Mouse (Mus musculus) CH12.LX (cell line): ENCODE results near the gene Klra3.

ENCODE experiments used
- CTCF ChIP-seq, 2 experiments: IDR thresholded peaks in 1 of 2; conservative IDR thresholded peaks in 1 of 2; 2 replicates each; pipeline ENCODE4 v1.5.1; 2011 to 2012; ENCODE audit warnings: low read depth in 2 of 2, low read length in 2 of 2, improper control_type of control experiment in 1 of 2, inconsistent platforms in 1 of 2, mild to moderate bottlenecking in 1 of 2, moderate library complexity in 1 of 2
- MAX ChIP-seq: IDR thresholded peaks from 2 replicates; pipeline ENCODE4 v1.6.1; 2011; ENCODE audit warnings: low read length, improper control_type of control experiment
- POLR2A ChIP-seq: IDR thresholded peaks from 2 replicates; pipeline ENCODE4 v1.6.1; 2011; ENCODE audit warnings: low read depth, mild to moderate bottlenecking, improper control_type of control experiment, low read length

GRCm38 (mm10) chr6:130382375-130382774 is 45.0 kb upstream of the Klra3 start:
- no peak for TF ChIP-seq POLR2A
- TF ChIP-seq MAX: no peak
- TF ChIP-seq CTCF (conservative IDR thresholded peaks at IDR 0.05 in 1 of 2, IDR thresholded peaks at IDR 0.05 in 1 of 2; ENCODE audit: low read depth in 2 of 2, low read length in 2 of 2): no peak
